Mouse (Mus musculus) forebrain, embryonic 11.5 days (tissue): ENCODE data around the gene Map4k1. TPM values are rescaled to one million over a fixed set of nuclear protein-coding genes. Genes with fewer than 3 reads are reported as not detected.

Source experiments
- ATAC-seq: fragments of 200-750 bp; cut with Nextera tagmentation; replicated peaks from 2 replicates; pipeline ENCODE4 v1.8.0; 2017; ENCODE audit warnings: moderate TSS enrichment; ENCODE audit not compliant: low FRiP score
- DNase-seq: peaks from one replicate; pipeline ENCODE4 v3.0.0-alpha.2; 2017; ENCODE audit warnings: low spot score
- H3K27ac ChIP-seq: fragments of 300-500 bp; sonication (generic); 2 replicates; pipeline ENCODE4 v1.5.1; 2014; ENCODE audit warnings: low read depth, low read length
- H3K27me3 ChIP-seq: fragments of 300-500 bp; sonication (generic); 2 replicates; pipeline ENCODE4 v1.6.1; 2014; ENCODE audit warnings: mild to moderate bottlenecking, low read length, mixed read lengths; ENCODE audit not compliant: control insufficient read depth, insufficient read depth
- H3K36me3 ChIP-seq: fragments of 300-500 bp; sonication (generic); 2 replicates; pipeline ENCODE4 v1.6.1; 2014; ENCODE audit warnings: mild to moderate bottlenecking, low read length, moderate library complexity, mixed read lengths; ENCODE audit not compliant: control insufficient read depth, insufficient read depth
- H3K4me1 ChIP-seq: fragments of 300-500 bp; sonication (generic); replicated peaks from 2 replicates; pipeline ENCODE4 v1.6.1; 2014; ENCODE audit warnings: low read length, mixed read lengths; ENCODE audit not compliant: control insufficient read depth, insufficient read depth
- H3K4me2 ChIP-seq: fragments of 300-500 bp; sonication (generic); 2 replicates; pipeline ENCODE4 v1.6.1; 2014; ENCODE audit warnings: low read depth, mild to moderate bottlenecking, low read length, moderate library complexity, mixed read lengths; ENCODE audit not compliant: severe bottlenecking
- H3K4me3 ChIP-seq: fragments of 300-500 bp; sonication (generic); 2 replicates; pipeline ENCODE4 v1.5.1; 2014; ENCODE audit warnings: low read depth, low read length
- H3K9ac ChIP-seq: fragments of 300-500 bp; sonication (generic); 2 replicates; pipeline ENCODE4 v1.6.1; 2014; ENCODE audit warnings: low read length
- H3K9me3 ChIP-seq: fragments of 300-500 bp; sonication (generic); 2 replicates; pipeline ENCODE4 v1.6.1; 2016; ENCODE audit warnings: low read length, mixed read lengths; ENCODE audit not compliant: control insufficient read depth
- WGBS: fragments of 180-500 bp; shearing (Covaris S2); extraction: QIAGEN DNeasy Blood & Tissue Kit; methylation state at CpG from one replicate; pipeline ENCODE4 v1.1.7; 2014; 5-methylcytosine and 5-hydroxymethylcytosine counted together
- polyA plus RNA-seq: library from polyadenylated mRNA; unstranded; fragments of >200 nt; fragmentation: Nextera tagmentation; extraction: Ambion mirVana; gene quantifications from 2 replicates; pipeline ENCODE4 v1.2.1, GENCODE M21; 2014

Map4k1 gene
- polyA plus RNA-seq, 1 experiment from 2014 or later, result 5.9 TPM

DNA sequence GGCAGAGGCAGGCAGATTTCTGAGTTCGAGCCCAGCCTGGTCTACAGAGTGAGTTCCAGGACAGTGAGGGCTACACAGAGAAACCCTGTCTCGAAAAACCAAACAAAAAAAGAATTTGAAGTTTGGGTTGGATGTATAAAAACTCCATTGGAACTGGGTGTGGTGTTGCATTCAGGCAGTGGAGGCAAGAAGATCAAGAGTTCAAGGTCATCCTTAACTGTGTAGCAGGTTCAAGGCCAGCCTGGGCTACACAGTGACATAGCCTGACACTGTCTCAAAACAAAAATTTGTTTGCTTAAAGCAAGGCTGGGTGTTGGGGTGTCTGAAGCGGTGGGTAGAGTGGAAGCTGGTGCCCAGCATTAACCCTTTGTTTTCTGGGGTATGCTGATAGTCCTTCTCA is 11.6 kb downstream of the Map4k1 start:
- Histone ChIP-seq H3K36me3 (no peaks in the 10 kb centered on the region), H3K4me1 (no peaks in the 10 kb centered on the region), H3K9me3 (no peaks in the 10 kb centered on the region; the same call in 1 of the 2 replicates), H3K4me3 (no peak overlapping the region), H3K27me3 (no peaks in the 10 kb centered on the region), H3K4me2 (no peak overlapping the region), H3K9ac (no peak overlapping the region), H3K27ac (no peak overlapping the region)
- ATAC-seq (no peak), DNase-seq (no peak)
- WGBS, result 84% methylated on average over 3 of the region's 3 CpGs

DNA sequence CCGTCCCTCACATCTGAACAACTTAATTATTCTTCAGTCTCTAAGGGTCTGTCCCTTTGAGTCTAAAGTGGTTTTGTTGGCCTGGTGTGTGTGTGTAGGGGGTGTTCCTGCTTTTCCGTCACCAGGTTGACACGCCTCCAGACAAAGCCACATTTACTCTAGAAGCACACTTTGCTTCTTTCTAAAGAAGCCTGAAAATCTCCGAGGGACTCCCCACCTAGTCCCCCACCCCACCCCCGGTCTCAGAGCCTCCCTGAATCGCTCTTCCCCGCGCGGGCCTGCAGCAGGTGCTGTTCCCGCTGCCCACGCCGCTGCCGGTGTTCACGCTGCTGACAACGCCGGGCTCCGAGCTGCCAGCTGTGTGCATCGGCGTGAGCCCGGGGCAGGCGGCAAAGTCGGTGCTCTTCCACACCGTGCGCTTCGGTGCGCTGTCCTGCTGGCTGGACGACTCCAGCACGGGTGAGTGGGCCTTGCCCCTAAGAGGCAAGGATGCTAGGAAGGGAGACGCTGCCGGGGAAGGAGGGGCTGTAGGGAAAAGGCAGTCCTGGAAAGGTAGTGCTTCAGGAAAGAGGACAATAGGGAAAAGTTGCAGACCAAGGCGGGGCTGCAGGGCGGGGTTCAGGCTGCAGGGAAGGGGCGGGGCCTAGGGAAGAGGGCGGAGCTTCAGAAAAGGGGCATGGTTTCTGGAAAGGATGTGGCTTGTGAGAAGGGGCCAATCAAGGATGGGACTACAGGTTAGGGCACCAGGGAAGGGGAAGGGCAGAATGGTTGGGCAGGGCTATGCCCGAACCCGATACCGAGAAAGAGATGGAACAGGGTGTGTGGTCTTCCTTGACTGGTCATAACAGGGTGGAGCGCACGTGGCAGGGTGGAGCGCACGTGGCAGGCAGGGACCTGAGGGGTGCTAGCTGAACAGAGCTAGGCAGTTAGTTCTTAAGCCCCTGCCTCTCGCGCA is 19.1 kb downstream of the Map4k1 start:
- ATAC-seq (peak; percentile 81), DNase-seq (peak; percentile 92)
- Histone ChIP-seq H3K27me3 (no peaks in the 10 kb centered on the region), H3K9ac (peak overlapping the region; percentile 75), H3K4me2 (peak overlapping the region; percentile 83), H3K27ac (no peak overlapping the region), H3K4me1 (no peaks in the 10 kb centered on the region; the same call in 1 of the 2 replicates), H3K36me3 (no peaks in the 10 kb centered on the region), H3K9me3 (no peaks in the 10 kb centered on the region), H3K4me3 (peak overlapping the region; percentile 48)
- 5% methylated on average over 43 of the region's 43 CpGs for WGBS

DNA sequence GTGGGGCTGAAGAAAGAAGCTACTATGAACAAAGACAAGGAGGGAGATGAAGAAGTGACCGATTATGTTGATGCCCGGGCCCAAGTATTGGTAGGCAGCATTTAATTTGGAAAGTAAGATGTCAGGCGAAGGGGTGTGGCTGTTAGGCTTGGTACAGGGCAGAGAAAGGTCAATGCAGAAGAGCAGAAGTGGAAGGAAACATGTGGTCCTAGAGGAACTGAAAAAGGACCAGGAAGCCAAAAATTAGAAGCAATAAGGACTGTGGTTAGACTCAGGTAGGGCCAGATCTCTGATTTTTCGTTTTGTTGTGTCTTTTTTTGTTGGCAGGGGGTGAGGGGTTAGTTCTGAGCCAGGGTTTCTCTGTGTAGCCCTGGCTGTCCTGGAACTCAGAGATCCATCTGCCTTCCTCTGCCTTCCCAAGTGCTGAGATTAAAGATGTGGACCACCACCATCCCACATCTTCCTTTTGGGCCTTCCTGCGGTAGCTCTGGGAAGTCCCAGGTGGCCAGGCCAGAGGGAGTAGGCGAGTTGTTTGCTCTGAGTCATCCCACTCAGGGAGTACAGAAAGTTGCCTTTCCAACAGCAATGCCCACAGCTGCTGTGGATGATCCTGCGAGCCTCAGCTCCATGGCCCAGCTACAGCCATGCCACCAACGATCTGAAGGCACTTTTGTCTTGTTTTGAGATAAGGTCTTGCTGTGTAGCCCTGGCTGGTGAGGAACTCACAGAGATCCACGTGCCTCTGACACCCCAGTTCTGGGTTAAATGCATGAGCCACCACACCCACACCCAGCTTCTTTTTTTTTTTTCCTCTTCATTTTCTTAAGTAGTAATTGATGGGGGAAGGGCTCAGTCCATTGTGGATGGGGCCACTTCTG is 25.6 kb downstream of the Map4k1 start:
- DNase-seq (no peak), ATAC-seq (no peak)
- no peak overlapping the region for H3K4me2 ChIP-seq
- H3K4me1 ChIP-seq, result no peaks in the 10 kb centered on the region
- no peaks in the 10 kb centered on the region for H3K27me3 ChIP-seq
- no peaks in the 10 kb centered on the region for H3K9me3 ChIP-seq
- H3K4me3 ChIP-seq, result no peak overlapping the region
- H3K9ac ChIP-seq, result no peak overlapping the region
- no peak overlapping the region for H3K27ac ChIP-seq
- H3K36me3 ChIP-seq, result no peaks in the 10 kb centered on the region
- 77% methylated on average over 9 of the region's 9 CpGs for WGBS

DNA sequence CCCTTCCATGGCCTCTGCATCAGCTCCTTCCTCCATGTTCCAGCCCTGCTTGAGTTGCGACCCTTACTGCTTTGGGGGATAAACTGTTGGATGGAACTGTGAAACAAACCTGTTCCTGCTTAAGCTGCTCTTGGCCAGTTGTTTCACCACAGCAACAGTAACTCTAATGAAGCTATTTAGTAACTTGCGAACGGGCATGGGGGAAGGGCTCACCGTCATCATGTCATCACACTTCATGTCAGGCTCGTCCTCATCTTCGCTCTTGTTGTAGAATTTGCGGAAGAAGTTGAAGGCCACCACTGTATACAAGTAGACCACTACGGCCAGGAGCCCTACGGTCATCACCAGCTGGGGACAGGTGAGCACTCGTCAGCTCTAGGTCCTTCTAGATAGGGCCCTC is 26.3 kb downstream of the Map4k1 start:
- H3K4me2 ChIP-seq, result no peak overlapping the region
- DNase-seq (no peak), ATAC-seq (no peak)
- no peak overlapping the region for H3K4me3 ChIP-seq
- no peaks in the 10 kb centered on the region for H3K27me3 ChIP-seq
- WGBS, result 93% methylated on average over 10 of the region's 10 CpGs
- H3K4me1 ChIP-seq, result no peaks in the 10 kb centered on the region
- H3K9ac ChIP-seq, result no peak overlapping the region
- no peaks in the 10 kb centered on the region for H3K36me3 ChIP-seq
- no peak overlapping the region for H3K27ac ChIP-seq
- no peaks in the 10 kb centered on the region for H3K9me3 ChIP-seq

DNA sequence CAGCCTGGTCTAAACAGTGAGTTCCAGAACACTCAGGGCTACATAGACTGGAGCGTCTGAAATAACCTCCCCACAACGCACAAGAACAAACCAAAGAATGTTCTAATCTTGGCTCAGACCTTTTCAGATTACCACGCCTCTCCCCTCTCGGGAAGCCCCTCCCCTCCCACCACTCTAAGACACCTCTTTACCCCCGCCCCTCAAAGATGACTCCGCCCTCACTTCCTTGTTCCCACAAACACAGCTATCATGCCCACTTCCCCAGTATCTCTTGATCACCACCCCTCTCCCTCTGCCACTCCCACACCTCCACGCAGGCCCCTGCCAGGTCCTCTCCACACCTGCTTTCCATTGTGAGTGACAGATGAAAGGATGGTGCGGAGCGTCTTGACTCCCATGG is 26.9 kb downstream of the Map4k1 start:
- Histone ChIP-seq H3K9me3 (no peaks in the 10 kb centered on the region), H3K27me3 (no peaks in the 10 kb centered on the region), H3K4me3 (no peak overlapping the region), H3K36me3 (no peaks in the 10 kb centered on the region), H3K9ac (no peak overlapping the region), H3K27ac (no peak overlapping the region), H3K4me2 (no peak overlapping the region), H3K4me1 (no peaks in the 10 kb centered on the region)
- ATAC-seq (no peak), DNase-seq (no peak)
- WGBS, result 83% methylated on average over 9 of the region's 9 CpGs

DNA sequence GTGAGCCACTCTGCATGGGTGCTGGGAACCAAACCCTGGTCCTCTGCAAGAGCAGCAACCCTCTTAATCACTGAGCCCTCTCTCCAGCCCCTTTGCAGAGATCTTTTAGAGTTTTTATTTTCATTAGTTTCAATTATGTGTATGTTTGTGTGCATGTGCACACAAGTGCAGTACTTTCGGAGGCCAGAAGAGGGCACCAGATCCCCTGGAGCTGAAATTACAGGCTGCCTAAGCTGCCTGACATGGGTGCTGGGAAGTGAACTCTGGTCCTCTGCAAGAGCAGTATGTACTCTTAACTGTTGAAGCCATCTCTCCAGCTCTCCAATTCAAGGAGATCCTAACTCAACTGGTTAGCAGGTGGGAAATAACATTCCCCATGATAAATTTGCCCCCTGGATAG is 33.1 kb downstream of the Map4k1 start:
- Histone ChIP-seq H3K27ac (no peak overlapping the region), H3K9ac (no peak overlapping the region), H3K4me1 (peaks cover 4% of the 10 kb centered on the region; the same call in 1 of the 2 replicates), H3K36me3 (no peaks in the 10 kb centered on the region), H3K4me3 (no peak overlapping the region), H3K9me3 (peaks cover 4% of the 10 kb centered on the region; the same call in 1 of the 2 replicates), H3K27me3 (peaks cover 18% of the 10 kb centered on the region), H3K4me2 (no peak overlapping the region)
- ATAC-seq (no peak), DNase-seq (no peak)
- WGBS, result 86% methylated on average over 1 of the region's 1 CpGs

DNA sequence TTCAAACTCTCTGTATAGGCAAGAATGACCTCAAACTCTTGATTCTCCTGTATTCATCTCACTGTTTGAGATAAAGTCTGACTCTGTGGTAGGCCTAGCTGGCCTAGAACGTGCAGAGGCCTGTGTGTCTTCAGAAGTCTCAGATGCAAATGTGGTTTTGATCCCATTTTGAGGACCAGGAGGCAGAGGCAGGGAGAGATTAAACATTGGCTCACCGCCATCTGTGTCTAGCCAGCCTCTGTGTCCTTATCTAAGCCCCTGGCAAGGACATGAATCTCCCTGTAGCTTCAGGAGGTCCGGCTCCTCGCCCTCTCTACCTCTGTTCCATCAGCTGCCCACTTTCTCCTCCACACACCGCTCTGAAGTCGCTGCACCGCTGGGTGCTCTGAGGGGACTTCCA is 34.6 kb downstream of the Map4k1 start:
- ATAC-seq, result no peak
- Histone ChIP-seq H3K4me3 (no peak overlapping the region), H3K27ac (no peak overlapping the region), H3K9me3 (peaks cover 4% of the 10 kb centered on the region; the same call in 1 of the 2 replicates), H3K27me3 (peaks cover 26% of the 10 kb centered on the region), H3K4me2 (no peak overlapping the region), H3K4me1 (peaks cover 4% of the 10 kb centered on the region; the same call in 1 of the 2 replicates), H3K9ac (no peak overlapping the region), H3K36me3 (no peaks in the 10 kb centered on the region)
- WGBS, result 86% methylated on average over 7 of the region's 7 CpGs
- no peak for DNase-seq

DNA sequence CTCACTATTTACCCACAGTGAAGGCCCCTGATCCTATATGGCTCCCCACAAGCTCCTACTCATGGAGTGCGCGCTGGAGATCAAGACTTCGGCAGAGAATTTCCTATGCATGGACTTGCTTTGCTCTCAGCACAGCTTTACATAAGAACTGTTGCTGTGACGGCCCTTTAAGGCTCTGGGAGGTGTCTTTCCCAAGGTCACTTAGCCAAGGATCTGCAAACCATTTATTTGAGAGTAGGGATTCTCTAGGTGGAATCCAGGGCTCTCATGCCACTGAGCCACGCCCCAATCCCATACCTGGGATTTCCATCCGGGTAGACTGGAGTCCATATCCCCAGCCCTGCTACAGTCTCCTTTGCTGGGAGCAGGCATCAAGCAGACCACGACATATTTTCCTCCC is 35.4 kb downstream of the Map4k1 start:
- no peak overlapping the region for H3K4me3 ChIP-seq
- ATAC-seq (no peak), DNase-seq (no peak)
- peaks cover 4% of the 10 kb centered on the region; the same call in 1 of the 2 replicates for H3K9me3 ChIP-seq
- H3K27me3 ChIP-seq, result peaks cover 26% of the 10 kb centered on the region
- H3K36me3 ChIP-seq, result no peaks in the 10 kb centered on the region
- no peak overlapping the region for H3K4me2 ChIP-seq
- H3K27ac ChIP-seq, result no peak overlapping the region
- no peak overlapping the region for H3K9ac ChIP-seq
- 85% methylated on average over 7 of the region's 7 CpGs for WGBS
- H3K4me1 ChIP-seq, result peaks cover 4% of the 10 kb centered on the region; the same call in 1 of the 2 replicates
